Mouse (Mus musculus) lung, postnatal 14 days (tissue): ENCODE measurements around the gene Atxn3.

Experiments
- DNase-seq: peaks from one replicate; pipeline ENCODE4 v3.0.0; 2021

The Atxn3 gene

GRCm38 (mm10) chr12:101884926-101885325 lies 73.1 kb downstream of the Atxn3 start:
- no peak for DNase-seq

GRCm38 (mm10) chr12:101876374-101876773 lies 81.7 kb downstream of the Atxn3 start:
- DNase-seq: no peak

- no peak for DNase-seq
Measured at GRCm38 (mm10) chr12:101875107-101875506, 82.9 kb downstream of the Atxn3 start.
